Mouse (Mus musculus) heart, adult 2 months (tissue): ENCODE measurements around the gene Wdr13. TPM values are rescaled to one million over a fixed set of nuclear protein-coding genes. Genes with fewer than 3 reads are reported as not detected.

Experiments
- DNase-seq, 2 experiments: peaks; one replicate each; pipeline ENCODE4 v3.0.0; 2021
- H3K27ac ChIP-seq: fragments of 200-600 bp; 2 replicates; pipeline ENCODE4 v1.8.1; 2022
- H3K27me3 ChIP-seq: fragments of 200-500 bp; 2 replicates; pipeline ENCODE4 v1.6.1; 2012; ENCODE audit warnings: mild to moderate bottlenecking, low read length, inconsistent platforms, mixed read lengths; ENCODE audit not compliant: control insufficient read depth, insufficient read depth
- H3K36me3 ChIP-seq: fragments of 200-500 bp; 2 replicates; pipeline ENCODE4 v1.6.1; 2012; ENCODE audit warnings: low read length, inconsistent platforms; ENCODE audit not compliant: control insufficient read depth, insufficient read depth
- H3K4me1 ChIP-seq: fragments of 200-500 bp; 2 replicates; pipeline ENCODE4 v1.6.1; 2011; ENCODE audit warnings: low read length; ENCODE audit not compliant: control insufficient read depth, insufficient read depth
- H3K4me3 ChIP-seq: fragments of 200-600 bp; 2 replicates; pipeline ENCODE4 v1.8.1; 2022
- H3K79me2 ChIP-seq: fragments of 200-500 bp; replicated peaks from 2 replicates; pipeline ENCODE4 v1.6.1; 2012; ENCODE audit warnings: mild to moderate bottlenecking, inconsistent platforms, low read length, moderate library complexity, mixed read lengths; ENCODE audit not compliant: control insufficient read depth, insufficient read depth
- H3K9ac ChIP-seq: fragments of 200-500 bp; 2 replicates; pipeline ENCODE4 v1.6.1; 2012; ENCODE audit warnings: low read depth, mild to moderate bottlenecking, control low read depth, inconsistent platforms, low read length, mixed read lengths
- CTCF ChIP-seq: fragments of 200-600 bp; IDR thresholded peaks from 2 replicates; pipeline ENCODE4 v1.8.1; 2022; ENCODE audit warnings: antibody characterized with exemption, mild to moderate bottlenecking, moderate library complexity
- EP300 ChIP-seq: fragments of 200-500 bp; IDR thresholded peaks from 2 replicates; pipeline ENCODE4 v1.6.1; 2011; ENCODE audit warnings: low read depth, low read length, control low read depth; ENCODE audit not compliant: insufficient read depth
- POLR2A ChIP-seq: fragments of 200-500 bp; IDR thresholded peaks from 2 replicates; pipeline ENCODE4 v1.6.1; 2011; ENCODE audit warnings: mild to moderate bottlenecking, low read depth, low read length, control low read depth; ENCODE audit not compliant: insufficient read depth
- WGBS: fragments of 180-500 bp; shearing (Covaris S2); methylation state at CpG from one replicate; pipeline ENCODE4 v1.1.7; 2018; 5-methylcytosine and 5-hydroxymethylcytosine counted together
- intact Hi-C: fragments of 180-260 bp; cut with DNase I; formaldehyde crosslinking; loops from one replicate; pipeline ENCODE4 v1.15.1; 2025
- polyA plus RNA-seq: library from polyadenylated mRNA; depleted of rRNA; stranded (reverse); fragments of >200 nt; gene quantifications from 2 replicates; pipeline ENCODE4 v1.2.3, GENCODE M21; 2012; rRNA removed
- total RNA-seq, 2 experiments: library from RNA; stranded (reverse); gene quantifications; 2 replicates each; pipeline ENCODE4 v1.2.3; 2021

Gene Wdr13
- total and polyA plus RNA-seq, 3 experiments: 35.1 to 56.0 (median 39.6) TPM

DNA sequence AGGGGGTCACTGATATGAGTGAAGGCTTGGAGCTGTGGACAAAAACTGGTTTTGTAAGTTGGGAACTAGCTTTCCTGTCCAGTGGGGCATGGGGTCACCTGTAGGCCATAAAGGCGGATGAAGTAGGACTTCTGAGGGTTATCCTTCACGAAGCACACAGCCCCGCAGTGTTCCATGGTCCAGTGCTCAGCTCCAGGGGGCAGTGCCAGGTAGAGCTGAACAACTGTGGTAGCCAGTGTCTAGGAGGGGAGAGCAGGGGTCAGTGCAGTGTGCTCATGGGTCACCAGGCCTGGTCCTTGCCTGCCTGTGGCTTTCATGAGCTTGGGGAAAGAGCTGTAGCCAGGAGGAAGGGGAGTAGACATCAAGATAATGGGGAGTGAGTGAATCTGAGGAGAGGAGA is 42.9 kb downstream of the Wdr13 start:
- 93% methylated on average over 3 of the region's 3 CpGs for WGBS
- Histone ChIP-seq H3K9ac (no peak overlapping the region), H3K4me3 (no peak overlapping the region), H3K79me2 (no peaks in the 10 kb centered on the region), H3K27me3 (no peaks in the 10 kb centered on the region), H3K36me3 (no peaks in the 10 kb centered on the region), H3K27ac (no peak overlapping the region), H3K4me1 (no peaks in the 10 kb centered on the region)
- TF ChIP-seq POLR2A (no peak), EP300 (no peak), CTCF (no peak)
- no peak for DNase-seq
- intact Hi-C loops: no loop called here

DNA sequence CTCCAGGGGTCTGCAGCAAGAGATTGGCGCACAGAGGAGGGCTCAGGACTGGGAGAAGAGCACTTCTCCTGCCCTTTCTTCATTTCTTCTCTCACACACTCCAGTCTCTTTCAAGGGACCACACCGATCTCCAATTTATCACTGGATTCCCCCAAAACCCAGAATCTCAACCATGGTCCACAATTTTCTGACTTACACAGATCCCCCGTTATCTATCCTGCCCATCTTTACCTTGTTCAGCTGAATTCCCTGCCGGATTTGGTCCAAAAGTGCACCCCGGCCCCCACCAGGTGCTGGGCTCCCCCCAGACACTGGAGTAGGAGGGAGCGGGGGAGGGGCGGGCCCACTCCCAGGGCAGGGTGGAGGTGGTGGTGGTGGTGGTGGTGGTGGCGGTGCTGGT is 47.1 kb downstream of the Wdr13 start:
- 88% methylated on average over 7 of the region's 8 CpGs for WGBS
- no peak overlapping the region for H3K9ac ChIP-seq
- H3K4me3 ChIP-seq: no peak overlapping the region
- H3K36me3 ChIP-seq: no peaks in the 10 kb centered on the region
- H3K79me2 ChIP-seq: no peaks in the 10 kb centered on the region
- H3K27me3 ChIP-seq: no peaks in the 10 kb centered on the region
- intact Hi-C loops: no loop called here
- no peaks in the 10 kb centered on the region for H3K4me1 ChIP-seq
- TF ChIP-seq EP300: no peak
- no peak for TF ChIP-seq POLR2A
- no peak for TF ChIP-seq CTCF
- no peak overlapping the region for H3K27ac ChIP-seq
- DNase-seq: no peak

DNA sequence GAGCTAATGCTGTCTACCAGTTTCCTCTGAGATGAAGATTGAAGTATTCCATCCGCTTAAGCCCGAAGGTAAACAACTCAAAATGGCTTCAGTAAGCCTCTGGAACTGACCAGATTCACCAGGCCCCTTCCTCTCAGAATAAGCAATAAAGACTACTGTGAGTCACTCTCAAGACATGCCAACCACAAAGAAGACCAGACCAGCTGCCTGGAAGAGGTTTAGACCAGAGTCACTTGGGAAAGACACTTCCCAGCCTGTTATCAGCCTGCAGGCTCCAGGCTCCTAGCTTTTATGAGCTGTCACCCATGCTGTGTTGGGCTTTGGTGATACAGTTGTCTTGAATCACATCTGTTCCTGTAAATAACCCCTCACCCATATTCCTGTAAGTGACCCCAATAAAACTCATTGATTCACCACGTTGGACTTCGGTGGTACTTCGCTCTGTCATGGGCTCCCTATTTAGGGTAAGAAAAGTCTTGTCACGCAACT is 47.9 kb downstream of the Wdr13 start:
- 83% methylated on average over 6 of the region's 6 CpGs for WGBS
- Histone ChIP-seq H3K4me1 (no peaks in the 10 kb centered on the region), H3K79me2 (no peaks in the 10 kb centered on the region), H3K9ac (no peak overlapping the region), H3K36me3 (no peaks in the 10 kb centered on the region), H3K27ac (no peak overlapping the region), H3K27me3 (no peaks in the 10 kb centered on the region), H3K4me3 (no peak overlapping the region)
- no peak for DNase-seq
- intact Hi-C loops: no loop called here
- no peak for TF ChIP-seq POLR2A
- TF ChIP-seq CTCF: no peak
- TF ChIP-seq EP300: no peak

DNA sequence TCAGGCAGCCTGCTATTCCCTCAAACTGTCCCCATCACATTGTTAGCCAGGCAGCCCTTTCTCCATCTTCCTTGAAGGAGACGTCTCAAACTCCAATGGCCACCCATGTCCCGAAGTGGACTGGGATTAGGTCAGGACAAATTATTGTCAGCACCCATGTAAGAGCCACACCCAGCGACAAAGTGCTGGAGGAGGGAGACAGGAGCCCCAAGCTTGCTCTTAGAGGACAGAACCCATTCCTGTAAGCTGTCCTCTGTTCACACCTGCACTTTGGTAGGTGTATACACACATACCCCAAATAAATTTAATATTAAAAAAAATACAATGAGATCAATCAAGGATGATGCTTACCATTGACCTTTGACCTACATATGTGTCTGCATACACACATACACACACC is 57.6 kb downstream of the Wdr13 start:
- intact Hi-C loops: loop anchor here (10.0 kb wide), 2 partner anchors 180 to 350 kb away; partner anchors contain the start of genes Ftsj1, Gm45208 and Praf2
- 25% methylated on average over 3 of the region's 3 CpGs for WGBS
- DNase-seq: no peak
- Histone ChIP-seq H3K36me3 (no peaks in the 10 kb centered on the region), H3K4me1 (no peaks in the 10 kb centered on the region), H3K9ac (peak overlapping the region; percentile 52), H3K4me3 (peak overlapping the region; percentile 50), H3K79me2 (no peaks in the 10 kb centered on the region), H3K27ac (peak overlapping the region; percentile 73), H3K27me3 (no peaks in the 10 kb centered on the region)
- no peak for TF ChIP-seq EP300
- TF ChIP-seq CTCF: no peak
- TF ChIP-seq POLR2A: no peak

DNA sequence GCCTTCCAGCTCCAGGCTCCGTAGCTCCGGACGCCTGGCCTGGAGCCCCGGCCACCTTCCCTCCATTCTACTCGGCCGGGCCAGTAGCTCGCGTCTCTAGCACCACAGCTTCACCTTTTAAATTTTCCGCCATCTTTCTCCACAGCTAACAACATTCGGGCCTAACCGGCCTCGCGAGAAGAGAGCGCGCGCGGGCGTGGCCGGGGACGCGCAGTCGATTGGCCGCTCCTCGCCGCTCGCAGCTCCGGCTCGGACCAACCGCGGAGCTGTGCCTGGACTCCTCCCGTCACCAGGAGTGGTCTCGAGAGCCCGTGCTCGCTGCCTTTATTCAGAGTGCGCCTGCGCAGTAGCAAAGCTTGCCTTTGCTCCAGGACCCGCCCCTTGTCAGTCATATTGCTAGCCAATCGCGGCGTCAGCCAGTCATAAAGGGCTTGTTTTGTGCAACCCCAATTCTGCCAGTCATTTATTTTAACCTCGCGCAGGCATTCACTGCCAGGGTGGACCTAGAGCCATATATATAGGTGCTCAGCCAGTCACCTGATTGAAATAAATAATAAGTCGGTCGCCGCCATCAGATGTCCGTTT is 58.2 kb downstream of the Wdr13 start, which contains the start of gene Suv39h1:
Gene Suv39h1, minus strand, starts transcription at position 331 of the 585 bp plus-strand sequence.
- 16% methylated on average over 46 of the region's 46 CpGs for WGBS
- H3K27me3 ChIP-seq: no peaks in the 10 kb centered on the region
- peak within 1 kb of the TSS; percentile 58 for H3K4me3 ChIP-seq
- DNase-seq: peak; percentile 88 to 96
- no peaks in the 10 kb centered on the region for H3K36me3 ChIP-seq
- H3K27ac ChIP-seq: peak within 1 kb of the TSS; percentile 73
- no peak for TF ChIP-seq EP300
- peak; percentile 51 for TF ChIP-seq POLR2A
- 0 out of 2 replicates have a peak, but pooled peaks have one; percentile 12 for TF ChIP-seq CTCF
- intact Hi-C loops: loop anchor here (10.0 kb wide), 2 partner anchors 180 to 350 kb away; partner anchors contain the start of genes Ftsj1, Gm45208 and Praf2
- no peaks in the 10 kb centered on the region for H3K79me2 ChIP-seq
- H3K4me1 ChIP-seq: no peaks in the 10 kb centered on the region
- peak within 1 kb of the TSS; percentile 66 for H3K9ac ChIP-seq

DNA sequence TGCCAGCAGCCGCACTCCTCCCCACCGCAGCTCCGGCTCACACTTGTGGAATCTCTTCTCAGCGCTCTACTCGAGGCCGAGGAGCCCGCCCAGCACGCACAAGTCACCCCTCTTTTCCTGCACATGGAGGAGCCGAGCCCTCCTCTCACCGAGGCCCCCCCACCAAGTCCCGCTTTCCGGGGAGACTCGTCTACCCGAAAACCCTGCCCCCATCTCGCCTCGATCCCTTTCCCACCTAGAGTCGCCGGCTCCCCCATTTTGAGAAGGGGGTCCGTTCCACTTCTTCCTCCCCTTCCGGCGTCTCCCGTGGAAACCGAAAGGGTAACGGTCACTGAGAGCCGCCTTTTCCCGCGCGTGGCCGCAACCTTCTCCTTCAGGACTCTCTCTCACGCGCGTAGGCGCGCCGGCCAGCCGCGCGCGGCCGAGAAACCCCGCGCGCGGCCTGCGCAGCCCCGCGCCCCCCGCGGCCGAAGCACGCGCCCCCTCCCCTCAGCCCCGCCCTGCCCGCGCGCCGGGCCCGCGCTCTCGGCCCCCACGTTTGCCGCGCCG is 58.7 kb downstream of the Wdr13 start:
- DNase-seq: peak; percentile 10 to 32
- TF ChIP-seq CTCF: no peak
- no peak for TF ChIP-seq POLR2A
- no peak for TF ChIP-seq EP300

More for the DNA sequence above, 58.7 kb downstream of the Wdr13 start:
- peak overlapping the region; percentile 66 for H3K9ac ChIP-seq
- H3K4me1 ChIP-seq: no peaks in the 10 kb centered on the region
- no peaks in the 10 kb centered on the region for H3K36me3 ChIP-seq
- H3K4me3 ChIP-seq: peak overlapping the region; percentile 58
- intact Hi-C loops: loop anchor here (10.0 kb wide), 2 partner anchors 181 to 349 kb away; partner anchors contain the start of genes Ftsj1, Gm45208 and Praf2
- no peaks in the 10 kb centered on the region for H3K27me3 ChIP-seq
- WGBS: 27% methylated on average over 57 of the region's 64 CpGs
- H3K27ac ChIP-seq: no peak overlapping the region
- no peaks in the 10 kb centered on the region for H3K79me2 ChIP-seq

Other genes with a start within 250 kb of the Wdr13 start
- gene Slc35a2, start 248.9 kb downstream of the Wdr13 start, total RNA-seq: 10 to 100 TPM; 14.8 to 15.0 TPM
- 25.2 and 31.9 TPM in 2 replicates for gene Slc35a2, start 248.9 kb downstream of the Wdr13 start, polyA plus RNA-seq
- 10 to 100 TPM; 20.4 to 25.1 TPM for gene Pqbp1, start 233.6 kb downstream of the Wdr13 start, total RNA-seq
- gene Pqbp1, start 233.6 kb downstream of the Wdr13 start, polyA plus RNA-seq: 30.7 and 42.6 TPM in 2 replicates
- 10 to 100 TPM; 43.4 to 45.0 TPM for gene Timm17b, start 233.5 kb downstream of the Wdr13 start, total RNA-seq
- 40.2 and 45.1 TPM in 2 replicates for gene Timm17b, start 233.5 kb downstream of the Wdr13 start, polyA plus RNA-seq
- gene Gm10491, start 225.1 kb downstream of the Wdr13 start, total RNA-seq: not detected
- not detected in 2 replicates for gene Gm10491, start 225.1 kb downstream of the Wdr13 start, polyA plus RNA-seq
- gene Gm10490, start 223.3 kb downstream of the Wdr13 start, total RNA-seq: not detected
- not detected in 2 replicates for gene Gm10490, start 223.3 kb downstream of the Wdr13 start, polyA plus RNA-seq
- gene Pcsk1n, start 213.1 kb downstream of the Wdr13 start, total RNA-seq: under 1 TPM in 1 of 2 experiments, not detected in 1; 0.16 TPM
- gene Pcsk1n, start 213.1 kb downstream of the Wdr13 start, polyA plus RNA-seq: 0.18 and 0.25 TPM in 2 replicates
- not detected for gene Eras, start 204.3 kb downstream of the Wdr13 start, total RNA-seq
- not detected in 2 replicates for gene Eras, start 204.3 kb downstream of the Wdr13 start, polyA plus RNA-seq
- 1 to 10 TPM; 7.9 to 9.6 TPM for gene Hdac6, start 185.0 kb downstream of the Wdr13 start, total RNA-seq
- gene Hdac6, start 185.0 kb downstream of the Wdr13 start, polyA plus RNA-seq: 14.8 and 19.8 TPM in 2 replicates
- gene Gata1, start 154.8 kb downstream of the Wdr13 start, total RNA-seq: under 1 TPM; 0.23 to 0.27 TPM
- gene Gata1, start 154.8 kb downstream of the Wdr13 start, polyA plus RNA-seq: 0.26 and 0.43 TPM in 2 replicates
- gene Glod5, start 114.4 kb downstream of the Wdr13 start, total RNA-seq: not detected
- gene Glod5, start 114.4 kb downstream of the Wdr13 start, polyA plus RNA-seq: not detected in 2 replicates
- gene Suv39h1, start 58.1 kb downstream of the Wdr13 start, total RNA-seq: 1 to 10 TPM; 3.6 to 3.9 TPM
- gene Suv39h1, start 58.1 kb downstream of the Wdr13 start, polyA plus RNA-seq: 4.6 and 6.1 TPM in 2 replicates
- gene Was, start 42.4 kb downstream of the Wdr13 start, total RNA-seq: 1 to 10 TPM; 1.7 to 2.6 TPM
- 1.9 and 2.2 TPM in 2 replicates for gene Was, start 42.4 kb downstream of the Wdr13 start, polyA plus RNA-seq
- gene Rbm3, start 13.0 kb upstream of the Wdr13 start, total RNA-seq: 10 to 100 TPM; 38.1 to 78.9 TPM
- 44.1 and 55.3 TPM in 2 replicates for gene Rbm3, start 13.0 kb upstream of the Wdr13 start, polyA plus RNA-seq
- gene Tbc1d25, start 43.3 kb upstream of the Wdr13 start, total RNA-seq: 1 to 10 TPM; 3.7 to 4.3 TPM
- gene Tbc1d25, start 43.3 kb upstream of the Wdr13 start, polyA plus RNA-seq: 8.7 and 8.9 TPM in 2 replicates
- 10 to 100 TPM; 15.2 to 23.1 TPM for gene Ebp, start 60.6 kb upstream of the Wdr13 start, total RNA-seq
- 37.3 and 40.2 TPM in 2 replicates for gene Ebp, start 60.6 kb upstream of the Wdr13 start, polyA plus RNA-seq
- gene Porcn, start 73.6 kb upstream of the Wdr13 start, total RNA-seq: 1 to 10 TPM; 2.3 to 2.9 TPM
- gene Porcn, start 73.6 kb upstream of the Wdr13 start, polyA plus RNA-seq: 11.9 and 15.8 TPM in 2 replicates
- 10 to 100 TPM in 1 of 2 experiments, 1 to 10 TPM in 1; 9.6 to 11.8 TPM for gene Ftsj1, start 119.5 kb upstream of the Wdr13 start, total RNA-seq
- gene Ftsj1, start 119.5 kb upstream of the Wdr13 start, polyA plus RNA-seq: 20.0 and 24.0 TPM in 2 replicates
- 1 to 10 TPM in 1 of 2 experiments, under 1 TPM in 1; 0.29 to 1.4 TPM for gene Slc38a5, start 138.2 kb upstream of the Wdr13 start, total RNA-seq
- gene Slc38a5, start 138.2 kb upstream of the Wdr13 start, polyA plus RNA-seq: 0.70 and 1.9 TPM in 2 replicates
- not detected for gene Ssxb10, start 194.5 kb upstream of the Wdr13 start, total RNA-seq
- gene Ssxb10, start 194.5 kb upstream of the Wdr13 start, polyA plus RNA-seq: not detected in 2 replicates
- gene Ssxb9, start 234.1 kb upstream of the Wdr13 start, total RNA-seq: not detected
- not detected in 2 replicates for gene Ssxb9, start 234.1 kb upstream of the Wdr13 start, polyA plus RNA-seq